Mouse (Mus musculus) right cerebral cortex, postnatal 10 days (tissue): ENCODE results near the gene Slc26a1.

Experiments
- DNase-seq, 2 experiments: peaks; one replicate each; pipeline ENCODE4 v3.0.0; 2021; ENCODE audit warnings: low spot score in 2 of 2

Slc26a1 gene

DNA sequence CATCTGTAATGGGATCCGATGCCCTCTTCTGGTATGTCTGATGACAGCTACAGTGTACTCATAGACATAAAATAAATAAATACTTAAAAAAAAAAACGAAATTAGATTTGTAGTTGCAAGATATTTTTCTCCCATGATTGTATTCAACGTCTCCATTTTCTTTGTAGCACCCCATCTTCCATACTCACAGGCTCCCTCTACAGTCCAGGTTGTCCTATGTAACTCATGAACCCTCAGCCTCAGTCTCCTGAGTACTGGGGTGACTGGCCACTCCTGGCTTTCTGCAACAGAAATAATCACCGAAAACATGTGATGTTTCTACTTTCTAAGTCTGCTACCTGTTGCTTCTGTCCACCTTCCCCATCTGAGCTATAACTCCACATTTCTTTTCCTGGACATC lies 15.8 kb upstream of the Slc26a1 start:
- DNase-seq: no peak

GRCm38 (mm10) chr5:108689091-108689490 lies 13.7 kb upstream of the Slc26a1 start:
- DNase-seq: peak in 1 of 2 experiments; percentile 69

- no peak for DNase-seq
These were observed 5.5 kb upstream of the Slc26a1 start for GRCm38 (mm10) chr5:108680871-108681270.

- no peak for DNase-seq
These were observed 4.5 kb upstream of the Slc26a1 start for GRCm38 (mm10) chr5:108679909-108680308.

DNA sequence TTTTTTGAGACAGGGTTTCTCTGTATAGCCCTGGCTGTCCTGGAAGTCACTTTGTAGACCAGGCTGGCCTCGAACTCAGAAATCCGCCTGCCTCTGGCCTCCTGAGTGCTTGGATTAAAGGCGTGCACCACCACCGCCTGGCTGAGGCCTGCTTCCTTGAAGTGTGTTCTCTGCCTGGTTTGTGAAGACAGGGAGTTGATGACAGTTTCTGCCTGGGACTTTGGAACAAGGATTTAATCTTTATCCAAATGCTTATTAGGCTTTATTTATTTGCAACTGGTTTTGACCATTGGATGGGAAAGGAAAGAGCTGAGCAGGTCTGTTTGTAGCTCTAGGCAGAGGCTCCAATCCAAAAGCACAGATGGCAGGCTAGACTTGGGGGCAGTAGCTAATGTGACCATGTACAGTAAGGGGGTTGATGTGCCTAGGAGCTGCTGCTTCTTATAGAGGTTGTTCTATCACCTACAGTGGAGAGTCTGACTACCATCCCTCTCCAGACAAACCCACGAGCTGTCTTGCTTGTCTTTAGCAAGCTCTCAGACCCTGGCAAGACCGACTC lies 3.0 kb upstream of the Slc26a1 start:
- DNase-seq: no peak

DNA sequence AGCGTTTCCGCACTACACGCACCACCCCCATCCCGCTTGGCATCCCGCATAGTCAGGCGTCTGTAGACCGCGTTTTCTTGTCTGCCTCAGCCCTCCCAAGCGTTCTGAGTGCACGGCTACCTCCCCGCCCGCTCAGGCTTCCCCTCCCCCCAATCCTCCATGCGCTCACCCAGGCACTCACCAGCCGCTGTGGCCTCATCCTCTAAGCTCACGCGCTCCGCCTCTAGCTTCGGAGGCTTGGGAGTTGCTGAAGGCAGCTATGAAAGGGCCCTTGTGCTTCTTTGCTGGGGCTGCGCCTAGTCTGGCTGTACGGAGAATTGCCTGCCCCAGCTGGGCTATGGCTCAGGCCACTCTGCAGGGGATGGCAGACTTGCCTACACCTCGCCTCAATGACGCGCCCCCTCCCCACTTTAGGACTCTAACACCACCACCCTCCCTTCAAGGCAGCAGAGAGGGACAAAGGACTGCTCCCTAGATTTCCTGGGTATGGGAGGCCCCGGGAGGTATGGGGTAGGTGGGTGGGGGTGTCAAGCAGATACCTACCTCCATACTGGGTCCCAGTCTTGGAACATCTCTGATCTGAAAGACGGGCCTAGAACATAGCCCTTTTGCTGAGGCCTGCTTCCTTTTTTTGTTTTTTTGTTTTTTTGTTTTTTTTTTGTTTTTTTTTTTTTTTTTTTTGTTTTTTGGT lies 2.4 kb upstream of the Slc26a1 start:
- DNase-seq: peak; percentile 91 to 93

DNA sequence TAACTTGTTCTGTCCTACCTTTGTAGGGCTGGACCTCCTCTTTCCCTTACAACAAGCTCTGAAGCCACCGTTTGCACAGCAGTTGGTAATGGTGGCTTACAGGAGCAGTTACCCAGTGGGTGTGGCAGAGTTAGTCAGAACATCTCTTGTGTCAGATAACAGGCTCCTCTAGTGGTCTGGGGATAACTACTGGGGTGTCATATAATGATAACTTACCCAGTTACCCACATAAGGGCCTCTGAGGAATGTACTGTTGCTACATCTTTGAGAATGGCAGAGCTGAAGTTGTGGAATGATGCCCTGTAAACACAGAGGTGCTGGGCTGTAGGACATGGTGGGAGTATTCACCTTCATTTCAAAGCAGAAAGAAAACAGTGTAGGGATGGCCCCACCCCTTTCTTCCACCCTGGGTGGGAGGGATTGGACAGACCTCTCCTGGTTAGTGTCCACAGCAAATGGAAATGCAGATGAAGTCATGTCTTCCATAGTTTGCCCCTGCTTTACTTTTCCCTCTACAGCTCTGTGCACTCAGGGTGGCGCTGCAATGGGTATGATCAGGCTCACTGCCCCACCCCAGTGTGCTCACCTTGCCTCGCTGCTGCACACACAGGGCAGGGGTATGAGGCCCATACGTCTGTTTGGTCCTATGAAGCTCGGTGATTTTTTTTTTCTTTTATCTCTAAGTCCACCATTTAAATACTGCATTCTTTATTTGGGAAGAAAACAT lies 1.6 kb upstream of the Slc26a1 start:
- no peak for DNase-seq

DNA sequence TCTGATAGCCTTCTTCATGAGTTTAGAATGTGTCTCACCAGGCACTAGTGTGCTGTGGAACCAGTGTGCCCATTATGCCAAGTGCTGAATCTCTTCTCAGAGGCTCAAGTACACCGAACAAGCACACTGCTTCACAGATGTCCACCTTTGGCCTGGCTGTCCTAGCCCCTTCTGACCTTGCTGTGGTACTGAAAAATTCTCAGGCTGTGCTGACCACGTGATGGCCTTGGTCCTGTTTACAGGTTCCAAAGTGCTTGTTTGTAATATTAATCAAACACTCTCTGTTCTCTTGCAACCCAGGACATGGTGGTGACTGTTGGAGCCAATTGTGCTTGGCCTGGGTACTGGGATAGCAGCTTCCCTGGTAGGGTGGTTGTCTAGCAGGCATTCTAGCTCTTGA lies 745 bp downstream of the Slc26a1 start:
- no peak for DNase-seq

GRCm38 (mm10) chr5:108671757-108672156 lies 3.6 kb downstream of the Slc26a1 start:
- DNase-seq: no peak

- DNase-seq: peak in 1 of 2 experiments; percentile 64
These were observed 4.6 kb downstream of the Slc26a1 start for GRCm38 (mm10) chr5:108670785-108671184.

GRCm38 (mm10) chr5:108669986-108670385 lies 5.4 kb downstream of the Slc26a1 start:
- no peak for DNase-seq

GRCm38 (mm10) chr5:108668977-108669936 lies 6.1 kb downstream of the Slc26a1 start, which contains the start of gene Dgkq:
Gene Dgkq (minus strand): TSS chr5:108669672.
- peak; percentile 93 for DNase-seq

GRCm38 (mm10) chr5:108668387-108668932 lies 6.9 kb downstream of the Slc26a1 start:
- no peak for DNase-seq

DNA sequence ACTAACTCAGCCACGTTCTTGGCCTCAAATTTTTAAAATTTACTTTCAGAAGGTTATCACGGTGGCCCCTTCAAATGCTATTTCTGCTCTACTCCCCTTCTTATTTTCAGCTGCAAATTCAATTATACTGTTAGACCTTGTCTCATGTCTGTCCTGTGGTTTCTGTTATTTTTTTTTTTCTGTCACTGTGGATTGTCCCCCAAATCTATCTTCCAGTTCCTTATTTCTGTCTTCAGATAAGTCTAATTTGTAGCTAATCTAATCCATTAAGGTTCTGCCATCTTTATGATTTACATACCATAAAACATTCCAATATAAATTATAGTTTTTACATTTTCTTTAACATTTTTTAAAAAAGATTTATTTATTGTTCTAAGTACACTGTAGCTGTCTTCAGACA lies 8.0 kb downstream of the Slc26a1 start:
- DNase-seq: no peak

- no peak for DNase-seq
These were observed 10.3 kb downstream of the Slc26a1 start for GRCm38 (mm10) chr5:108665066-108665465.

DNA sequence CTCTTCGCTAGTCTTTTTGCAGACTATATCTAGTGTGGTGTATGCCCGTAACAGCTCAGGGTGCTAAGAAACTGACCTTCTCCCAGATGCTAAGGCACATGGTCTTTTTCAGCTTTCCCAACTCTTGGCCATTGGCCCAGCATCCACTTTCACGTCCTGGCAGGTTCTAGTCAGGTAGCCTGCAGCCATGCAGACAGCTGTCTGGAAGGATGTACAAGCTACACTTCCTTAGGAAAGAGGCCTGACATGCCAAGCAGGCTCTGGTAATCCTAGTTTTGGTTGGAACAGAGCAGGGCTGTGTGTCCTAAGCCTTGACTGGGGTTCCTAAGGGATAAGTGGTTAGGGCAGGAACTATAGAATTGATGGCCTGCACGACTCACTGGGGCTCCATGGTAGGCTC lies 12.6 kb downstream of the Slc26a1 start:
- no peak for DNase-seq

DNA sequence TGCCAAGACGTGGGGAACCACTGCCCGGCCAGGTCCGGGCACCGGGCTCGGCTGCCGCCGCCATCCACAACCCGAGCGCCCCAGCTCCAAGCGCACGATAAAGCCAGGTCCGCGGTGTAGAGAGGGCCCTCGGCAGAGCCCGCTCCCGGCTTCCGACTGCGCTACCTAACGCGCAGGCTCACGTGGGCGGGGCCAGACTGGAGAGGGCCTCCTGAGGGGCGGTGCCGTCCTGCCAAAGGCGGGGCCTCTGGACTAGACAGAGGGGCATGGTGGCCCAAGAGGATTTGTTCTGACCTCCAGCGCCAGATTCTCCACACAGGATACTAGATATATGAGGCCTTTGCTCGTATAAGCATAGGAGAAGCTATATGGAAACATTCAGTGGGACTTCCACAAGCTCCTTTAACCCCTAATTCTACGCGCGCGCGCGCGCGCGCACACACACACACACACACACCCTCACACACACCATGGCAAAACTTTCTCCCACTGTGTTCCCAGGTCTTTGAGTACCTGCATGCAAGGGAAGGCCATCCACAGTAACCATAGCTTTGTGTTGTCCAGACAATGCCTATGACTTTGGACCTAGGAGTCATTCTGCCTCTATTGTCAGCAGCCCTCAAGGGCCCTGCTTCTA lies 14.6 kb downstream of the Slc26a1 start:
- DNase-seq: peak; percentile 94 to 95

DNA sequence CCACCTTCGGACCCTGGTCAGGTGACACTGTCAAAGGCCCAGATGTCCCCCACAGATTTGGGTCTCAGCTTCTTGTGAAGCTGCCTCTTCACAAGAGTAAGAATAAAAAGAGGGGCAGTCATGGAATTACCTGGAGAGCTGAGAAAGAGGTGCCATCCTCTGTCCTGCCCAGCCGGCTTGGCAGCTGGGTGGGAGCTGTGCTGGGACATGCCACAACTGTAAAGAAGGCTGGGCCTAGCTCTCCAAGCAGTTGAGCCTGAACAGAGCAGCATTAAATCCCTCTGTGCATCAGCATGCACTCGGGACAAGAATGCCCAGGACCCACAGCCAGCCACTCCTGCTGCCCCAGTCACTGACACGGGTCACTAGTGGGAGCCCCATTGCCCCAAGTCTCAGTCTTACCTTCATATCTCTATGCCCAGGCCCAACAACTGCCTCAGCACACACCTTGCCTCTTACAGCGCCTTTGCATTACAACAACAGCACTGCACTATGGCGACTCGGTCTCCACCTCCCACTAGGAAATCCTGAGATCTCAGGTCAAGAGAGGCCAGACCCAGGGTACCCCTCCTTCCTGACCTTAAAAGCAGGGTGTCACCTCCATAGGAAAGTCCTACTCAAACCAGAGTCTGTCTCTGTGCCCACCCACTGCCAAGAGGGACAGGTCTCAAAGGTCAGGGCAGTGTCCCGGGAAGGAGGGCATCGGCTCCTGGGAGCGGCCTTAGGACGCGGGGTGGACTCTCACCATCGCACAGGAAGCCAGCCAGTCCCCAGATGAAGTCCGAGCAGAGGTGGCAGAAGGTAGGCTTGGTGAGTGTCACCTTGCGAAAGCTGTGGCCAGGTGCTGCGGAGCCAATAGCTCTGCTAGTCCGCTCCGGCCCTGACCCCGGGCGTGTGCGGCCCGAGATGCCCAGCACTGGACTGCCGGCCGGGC lies 15.4 kb downstream of the Slc26a1 start, which contains the start of gene Idua:
Idua (plus strand) TSS at position 634 of the 934 bp plus-strand sequence.
- no peak for DNase-seq

GRCm38 (mm10) chr5:108658611-108659010 lies 16.8 kb downstream of the Slc26a1 start:
- DNase-seq: no peak

DNA sequence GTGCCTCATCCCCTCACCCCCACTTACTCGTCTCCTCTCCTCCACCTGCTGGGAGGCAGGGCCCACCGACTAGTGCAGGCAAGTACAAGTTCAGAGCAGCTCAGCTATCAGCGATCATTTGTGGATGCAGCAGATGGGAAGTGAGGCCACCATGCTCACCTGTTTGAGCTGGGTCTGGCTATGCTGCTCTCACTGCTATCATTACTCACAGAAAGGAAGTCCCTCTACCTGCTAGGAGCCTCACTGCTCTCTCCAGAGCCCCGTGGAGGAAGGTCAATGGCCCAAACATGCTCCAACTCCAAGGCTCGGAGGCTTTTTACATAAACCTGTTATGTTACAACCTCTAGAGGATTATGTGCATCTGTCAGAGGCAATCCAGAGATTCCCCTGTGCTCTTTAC lies 18.0 kb downstream of the Slc26a1 start:
- DNase-seq: no peak
